Mouse (Mus musculus): Measurements from ENCODE around the gene Crybb1.

The Crybb1 gene

GRCm38 (mm10) chr5:112286608-112286983 lies 31.0 kb downstream of the Crybb1 start:
- no peak for DNase-seq (ENCODE audit: low spot score)

- no peak for DNase-seq (ENCODE audit: low spot score)
These were observed 31.5 kb downstream of the Crybb1 start for GRCm38 (mm10) chr5:112286984-112287641.

- DNase-seq (ENCODE audit: low spot score), result no peak
These were observed 32.0 kb downstream of the Crybb1 start for GRCm38 (mm10) chr5:112287652-112288051.

- DNase-seq (ENCODE audit: low spot score), result no peak
These were observed 32.9 kb downstream of the Crybb1 start for GRCm38 (mm10) chr5:112288193-112289141.

- DNase-seq (ENCODE audit: low spot score), result no peak
These were observed 33.6 kb downstream of the Crybb1 start for GRCm38 (mm10) chr5:112289236-112289635.

- no peak for DNase-seq (ENCODE audit: low spot score)
These were observed 34.4 kb downstream of the Crybb1 start for GRCm38 (mm10) chr5:112289819-112290535.

- DNase-seq (ENCODE audit: low spot score), result no peak
These were observed 34.9 kb downstream of the Crybb1 start for GRCm38 (mm10) chr5:112290536-112290880.

- no peak for DNase-seq (ENCODE audit: low spot score)
These were observed 36.3 kb downstream of the Crybb1 start for GRCm38 (mm10) chr5:112291866-112292265.

GRCm38 (mm10) chr5:112292343-112292980 lies 36.8 kb downstream of the Crybb1 start:
- DNase-seq (ENCODE audit: low spot score), result no peak

- DNase-seq (ENCODE audit: low spot score), result no peak
These were observed 38.2 kb downstream of the Crybb1 start for GRCm38 (mm10) chr5:112293800-112294199.

GRCm38 (mm10) chr5:112294696-112295095 lies 39.1 kb downstream of the Crybb1 start:
- no peak for DNase-seq (ENCODE audit: low spot score)

GRCm38 (mm10) chr5:112295162-112295561 lies 39.5 kb downstream of the Crybb1 start:
- no peak for DNase-seq (ENCODE audit: low spot score)

GRCm38 (mm10) chr5:112295564-112295963 lies 39.9 kb downstream of the Crybb1 start:
- DNase-seq (ENCODE audit: low spot score), result no peak

GRCm38 (mm10) chr5:112296404-112297181 lies 41.0 kb downstream of the Crybb1 start:
- DNase-seq (ENCODE audit: low spot score), result no peak

GRCm38 (mm10) chr5:112297257-112297656 lies 41.6 kb downstream of the Crybb1 start:
- DNase-seq (ENCODE audit: low spot score), result no peak

GRCm38 (mm10) chr5:112298226-112298988 lies 42.8 kb downstream of the Crybb1 start:
- DNase-seq (ENCODE audit: low spot score), result no peak

- DNase-seq (ENCODE audit: low spot score), result no peak
These were observed 43.8 kb downstream of the Crybb1 start for GRCm38 (mm10) chr5:112299399-112299798.

GRCm38 (mm10) chr5:112300112-112300511 lies 44.5 kb downstream of the Crybb1 start:
- no peak for DNase-seq (ENCODE audit: low spot score)

- no peak for DNase-seq (ENCODE audit: low spot score)
These were observed 45.2 kb downstream of the Crybb1 start for GRCm38 (mm10) chr5:112300721-112301308.

GRCm38 (mm10) chr5:112301694-112302093 lies 46.1 kb downstream of the Crybb1 start:
- DNase-seq (ENCODE audit: low spot score), result no peak
